Mouse (Mus musculus): ENCODE data around the gene Rab42.

- no peak for TF ChIP-seq POLR2A (IDR thresholded peaks at IDR 0.05; ENCODE audit: borderline replicate concordance, extremely low read depth, low read depth, low read length)
- TF ChIP-seq CTCF (IDR thresholded peaks at IDR 0.05; ENCODE audit: insufficient read depth, low read length): no peak
These were observed 28.8 kb upstream of the Rab42 start for GRCm38 (mm10) chr4:132331960-132332359.
